Mouse (Mus musculus) E14TG2a.4 (cell line): ENCODE measurements around the gene Scimp.

Source experiments
- CTCF ChIP-seq: conservative IDR thresholded peaks from 2 replicates; pipeline ENCODE4 v1.5.1; 2014; ENCODE audit warnings: low read length
- POU5F1 ChIP-seq: IDR thresholded peaks from 2 replicates; pipeline ENCODE4 v1.6.1; 2014; ENCODE audit warnings: low read length, borderline replicate concordance

DNA sequence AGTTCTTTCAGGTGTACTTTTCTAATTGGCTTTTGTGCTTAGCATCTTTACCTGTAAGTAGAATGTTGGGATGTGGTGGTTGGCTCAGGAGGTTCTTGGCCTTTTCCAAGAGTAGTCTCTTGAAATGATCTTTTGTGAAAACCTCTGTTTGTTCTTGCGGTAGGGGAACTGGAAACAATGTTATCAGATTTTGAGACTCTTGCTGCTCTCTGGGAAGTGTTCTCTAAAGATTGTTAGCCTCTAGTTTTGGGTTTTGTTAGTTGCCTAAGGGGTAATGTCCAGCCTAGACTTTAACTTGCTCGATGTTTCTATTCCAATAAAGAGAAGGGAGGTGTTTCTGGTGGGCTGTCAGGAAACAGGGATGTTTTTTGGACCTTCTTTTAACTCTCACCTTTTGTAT, 33.6 kb upstream of the Scimp start:
- TF ChIP-seq CTCF (no peak), POU5F1 (no peak)
